Mouse (Mus musculus) C2C12 (cell line): Measurements from ENCODE around the gene Slc26a9. TPM values are rescaled to one million over a fixed set of nuclear protein-coding genes. Genes with fewer than 3 reads are reported as not detected.

ENCODE experiments used
- H3K27me3 ChIP-seq: one replicate; pipeline ENCODE4 v1.6.1; 2011; ENCODE audit not compliant: control insufficient read depth, insufficient read depth, insufficient read length
- H3K36me3 ChIP-seq: one replicate; pipeline ENCODE4 v1.6.1; 2011; ENCODE audit not compliant: control insufficient read depth, insufficient read depth
- H3K4me3 ChIP-seq: one replicate; pipeline ENCODE4 v1.5.1; 2011; ENCODE audit warnings: mild to moderate bottlenecking, control low read depth; ENCODE audit not compliant: poor library complexity, insufficient read depth, severe bottlenecking
- H3K79me2 ChIP-seq: one replicate; pipeline ENCODE4 v1.6.1; 2011; ENCODE audit not compliant: control insufficient read depth, insufficient read depth
- H3K79me3 ChIP-seq: one replicate; pipeline ENCODE4 v1.6.1; 2011; ENCODE audit warnings: low read depth, control low read depth
- H3ac ChIP-seq: one replicate; pipeline ENCODE3; 2011; ENCODE audit warnings: low read depth; ENCODE audit not compliant: control insufficient read depth, insufficient read length
- CEBPB ChIP-seq: IDR thresholded peaks from one replicate; pipeline ENCODE4 v1.6.1; 2011; ENCODE audit warnings: low read depth, mild to moderate bottlenecking, control low read depth, moderate library complexity
- CTCF ChIP-seq: IDR thresholded peaks from one replicate; pipeline ENCODE4 v1.5.1; 2011; ENCODE audit not compliant: control insufficient read depth, insufficient read depth, insufficient read length
- FOSL1 ChIP-seq: IDR thresholded peaks from one replicate; pipeline ENCODE4 v1.8.0; 2011; ENCODE audit warnings: mild to moderate bottlenecking, low read length; ENCODE audit not compliant: poor library complexity, insufficient read depth, severe bottlenecking
- MAX ChIP-seq: IDR thresholded peaks from one replicate; pipeline ENCODE4 v1.6.1; 2011; ENCODE audit warnings: mild to moderate bottlenecking, control low read depth
- MYOD1 ChIP-seq: IDR thresholded peaks from one replicate; pipeline ENCODE4 v1.6.1; 2011; ENCODE audit warnings: low read depth; ENCODE audit not compliant: control insufficient read depth, insufficient read length
- MYOG ChIP-seq: IDR thresholded peaks from one replicate; pipeline ENCODE4 v1.6.1; 2011; ENCODE audit not compliant: control insufficient read depth, insufficient read length; ENCODE audit errors: extremely low read depth
- USF1 ChIP-seq: IDR thresholded peaks from one replicate; pipeline ENCODE4 v1.6.1; 2011; ENCODE audit warnings: low read depth, mild to moderate bottlenecking, control low read depth, moderate library complexity
- polyA plus RNA-seq: library from polyadenylated mRNA; unstranded; fragments of >200 nt; fragmentation: generic; extraction: Trizol; gene quantifications from one replicate; pipeline ENCODE4 v1.2.1, GENCODE M21; 2012; ENCODE audit warnings: missing spikeins

Slc26a9 gene
- polyA plus RNA-seq, 1 experiment, result not detected

- TF ChIP-seq MYOG (no peak), USF1 (no peak), FOSL1 (no peak), MYOD1 (no peak), CEBPB (no peak), CTCF (no peak), MAX (no peak)
Observed at GRCm38 (mm10) chr1:131739481-131740160, 4.2 kb upstream of the Slc26a9 start.

GRCm38 (mm10) chr1:131745391-131745790 is 1.6 kb downstream of the Slc26a9 start:
- Histone ChIP-seq H3K79me3 (no peaks in the 10 kb centered on the region), H3K4me3 (no peak overlapping the region), H3K27me3 (no peaks in the 10 kb centered on the region), H3K79me2 (no peaks in the 10 kb centered on the region), H3ac (no peak overlapping the region), H3K36me3 (no peaks in the 10 kb centered on the region)
- no peak for TF ChIP-seq MAX
- TF ChIP-seq MYOG, result no peak
- TF ChIP-seq MYOD1, result no peak

More at GRCm38 (mm10) chr1:131739481-131740160, 4.2 kb upstream of the Slc26a9 start:
- Histone ChIP-seq H3K79me2 (no peaks in the 10 kb centered on the region), H3K36me3 (no peaks in the 10 kb centered on the region), H3ac (no peak overlapping the region), H3K4me3 (no peak overlapping the region), H3K27me3 (no peaks in the 10 kb centered on the region), H3K79me3 (no peaks in the 10 kb centered on the region)

GRCm38 (mm10) chr1:131747761-131748160 is 3.9 kb downstream of the Slc26a9 start:
- H3K36me3 ChIP-seq, result no peaks in the 10 kb centered on the region
- H3K79me3 ChIP-seq, result no peaks in the 10 kb centered on the region
- no peak overlapping the region for H3ac ChIP-seq
- no peaks in the 10 kb centered on the region for H3K27me3 ChIP-seq
- no peak for TF ChIP-seq CTCF
- TF ChIP-seq MAX, result no peak
- no peak for TF ChIP-seq USF1
- TF ChIP-seq MYOG, result no peak
- no peaks in the 10 kb centered on the region for H3K79me2 ChIP-seq
- H3K4me3 ChIP-seq, result no peak overlapping the region

- TF ChIP-seq USF1 (no peak), FOSL1 (no peak), CTCF (no peak), CEBPB (no peak), MYOG (no peak), MYOD1 (no peak), MAX (no peak)
- Histone ChIP-seq H3K79me2 (no peaks in the 10 kb centered on the region), H3K36me3 (no peaks in the 10 kb centered on the region), H3K27me3 (no peaks in the 10 kb centered on the region), H3ac (no peak overlapping the region), H3K79me3 (no peaks in the 10 kb centered on the region), H3K4me3 (no peak overlapping the region)
Observed at GRCm38 (mm10) chr1:131748636-131749035, 4.8 kb downstream of the Slc26a9 start.

GRCm38 (mm10) chr1:131749706-131750545 is 6.1 kb downstream of the Slc26a9 start:
- TF ChIP-seq MAX (no peak), FOSL1 (no peak), CEBPB (no peak), MYOD1 (no peak), USF1 (no peak), MYOG (no peak), CTCF (no peak)

More at GRCm38 (mm10) chr1:131749706-131750545, 6.1 kb downstream of the Slc26a9 start:
- H3K4me3 ChIP-seq, result no peak overlapping the region
- no peaks in the 10 kb centered on the region for H3K27me3 ChIP-seq
- H3K79me2 ChIP-seq, result no peaks in the 10 kb centered on the region
- no peaks in the 10 kb centered on the region for H3K79me3 ChIP-seq
- no peaks in the 10 kb centered on the region for H3K36me3 ChIP-seq
- H3ac ChIP-seq, result no peak overlapping the region
